Mouse (Mus musculus) bone marrow macrophage, adult 2 months (primary cell): ENCODE measurements at regions not wholly inside any gene's neighbourhood (a gene's known extent, or its start where the extent isn't known, plus 50 kb on each side); places are given as distances from the start of the nearest gene placed in this dataset.

ENCODE experiments used
- H3K27ac ChIP-seq: 2 replicates; pipeline ENCODE4 v1.5.1; 2012; ENCODE audit warnings: low read depth, low read length; ENCODE audit not compliant: insufficient read depth
- H3K4me1 ChIP-seq: 2 replicates; pipeline ENCODE4 v1.6.1; 2012; ENCODE audit warnings: low read length; ENCODE audit not compliant: control insufficient read depth, insufficient read depth
- H3K4me3 ChIP-seq: 2 replicates; pipeline ENCODE4 v1.5.1; 2012; ENCODE audit warnings: mild to moderate bottlenecking, low read length, moderate library complexity; ENCODE audit not compliant: insufficient read depth
- CTCF ChIP-seq: IDR thresholded peaks from 2 replicates; pipeline ENCODE4 v1.5.1; 2012; ENCODE audit warnings: low read depth, mild to moderate bottlenecking, low read length, moderate library complexity
- POLR2A ChIP-seq: IDR thresholded peaks from 2 replicates; pipeline ENCODE4 v1.6.1; 2012; ENCODE audit warnings: mild to moderate bottlenecking, low read depth, low read length, borderline replicate concordance

- no peak for TF ChIP-seq CTCF
- TF ChIP-seq POLR2A = no peak
Measured at GRCm38 (mm10) chr14:58202607-58203295, 132.4 kb downstream of the Fgf9 start.

DNA sequence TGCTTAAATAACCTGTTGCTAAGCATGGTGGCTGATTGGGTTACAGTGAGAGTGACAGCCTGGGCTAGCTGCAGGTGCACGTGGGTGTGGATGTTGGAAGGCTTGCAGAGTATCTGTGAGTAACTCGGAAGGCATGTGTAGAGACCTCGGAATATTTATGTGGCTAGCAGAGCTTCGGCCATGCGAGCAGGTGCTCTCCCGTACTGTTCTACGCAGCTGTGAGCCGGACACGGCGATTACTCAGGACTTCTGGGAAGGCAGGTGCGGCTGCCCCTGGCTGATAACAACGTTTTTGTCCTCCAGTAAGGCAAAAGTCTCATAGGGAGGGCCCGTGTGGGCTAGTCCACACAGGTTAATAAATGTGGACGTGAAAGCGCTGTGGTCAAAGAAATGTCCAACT lies 119.6 kb downstream of the Fgf9 start:
- no peak overlapping the region for H3K27ac ChIP-seq
- no peaks in the 10 kb centered on the region for H3K4me1 ChIP-seq
- no peak for TF ChIP-seq CTCF
- no peak for TF ChIP-seq POLR2A
- H3K4me3 ChIP-seq = no peak overlapping the region

More at GRCm38 (mm10) chr14:58202607-58203295, 132.4 kb downstream of the Fgf9 start:
- Histone ChIP-seq H3K4me3 (no peak overlapping the region), H3K4me1 (no peaks in the 10 kb centered on the region), H3K27ac (no peak overlapping the region)

DNA sequence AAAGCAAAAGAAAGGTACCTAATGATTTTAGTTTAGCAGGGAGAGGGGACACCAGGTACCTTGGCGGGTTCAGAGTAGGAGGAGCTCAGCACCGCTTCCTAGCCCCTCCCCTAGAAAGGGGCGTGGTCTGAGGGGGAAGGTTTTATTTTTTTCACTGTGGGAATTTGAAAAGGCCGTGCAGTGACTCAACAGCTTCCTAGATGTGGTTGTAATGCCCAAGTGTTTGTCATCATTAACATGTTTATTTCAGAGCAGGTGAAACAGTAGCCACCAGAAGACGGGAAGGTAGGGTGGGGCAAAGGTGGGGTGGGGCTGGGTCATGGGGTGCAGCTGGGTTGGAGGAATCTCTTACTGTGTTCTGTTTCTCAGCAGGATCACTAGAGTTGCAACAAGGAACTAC lies 112.5 kb downstream of the Fgf9 start:
- Histone ChIP-seq H3K4me1 (no peaks in the 10 kb centered on the region), H3K27ac (no peak overlapping the region), H3K4me3 (no peak overlapping the region)
- TF ChIP-seq CTCF (no peak), POLR2A (no peak)

DNA sequence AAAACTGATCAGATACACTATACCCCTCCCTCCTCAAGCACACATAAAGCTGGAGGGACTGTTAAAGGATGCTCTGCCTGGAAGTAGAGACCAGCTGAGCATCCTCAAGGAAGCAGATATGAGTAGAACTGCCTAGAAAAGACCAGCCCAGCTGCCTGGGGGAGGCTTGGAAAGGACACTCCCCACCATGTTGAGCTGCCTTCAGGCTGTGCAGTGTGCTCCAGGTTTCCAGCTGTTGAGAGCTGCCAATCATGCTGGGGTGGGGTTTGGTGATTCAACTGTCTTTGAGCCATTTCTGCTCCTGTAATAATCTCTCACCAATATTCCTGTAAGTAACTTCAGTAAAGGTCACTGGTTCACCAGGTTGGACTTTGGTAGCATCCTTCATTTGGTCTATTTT lies 110.4 kb downstream of the Fgf9 start:
- Histone ChIP-seq H3K4me1 (no peaks in the 10 kb centered on the region), H3K27ac (no peak overlapping the region), H3K4me3 (no peak overlapping the region)
- TF ChIP-seq POLR2A = no peak
- TF ChIP-seq CTCF = no peak

- no peak overlapping the region for H3K27ac ChIP-seq
- TF ChIP-seq POLR2A (no peak), CTCF (no peak)
Measured at GRCm38 (mm10) chr14:58175651-58176363, 105.5 kb downstream of the Fgf9 start.

DNA sequence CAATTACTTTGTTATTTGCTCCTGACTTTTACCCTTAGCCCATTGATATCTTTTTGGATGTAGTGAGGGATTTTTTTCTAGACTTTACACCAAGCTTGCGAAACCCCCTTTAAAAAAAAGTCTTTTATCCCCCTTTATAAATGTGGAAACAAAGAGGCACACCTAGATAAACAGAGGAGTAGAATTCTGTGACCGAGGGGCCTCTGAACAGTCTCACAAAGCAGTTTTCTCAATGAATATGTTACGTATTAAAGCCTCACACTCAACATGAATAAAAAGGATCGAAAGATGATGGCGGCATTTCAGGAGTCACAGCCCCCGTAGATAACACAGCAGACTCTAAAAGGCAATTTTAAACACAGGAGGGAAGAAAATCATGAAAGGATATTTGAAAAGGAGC lies 104.2 kb downstream of the Fgf9 start:
- no peak overlapping the region for H3K4me3 ChIP-seq

More at GRCm38 (mm10) chr14:58175651-58176363, 105.5 kb downstream of the Fgf9 start:
- H3K4me3 ChIP-seq = no peak overlapping the region
- H3K4me1 ChIP-seq = no peaks in the 10 kb centered on the region

GRCm38 (mm10) chr14:58168920-58169319 lies 98.6 kb downstream of the Fgf9 start:
- no peak overlapping the region for H3K4me3 ChIP-seq
- TF ChIP-seq POLR2A (no peak), CTCF (no peak)
- H3K27ac ChIP-seq = no peak overlapping the region
- no peaks in the 10 kb centered on the region for H3K4me1 ChIP-seq

More for the DNA sequence above, 104.2 kb downstream of the Fgf9 start:
- no peak overlapping the region for H3K27ac ChIP-seq
- TF ChIP-seq CTCF = no peak
- TF ChIP-seq POLR2A = no peak
- H3K4me1 ChIP-seq = no peaks in the 10 kb centered on the region
